Mouse (Mus musculus) olfactory bulb, adult 2 months (tissue): Measurements from ENCODE around the gene Kirrel2.

Source experiments
- CTCF ChIP-seq: fragments of 200-500 bp; IDR thresholded peaks from 2 replicates; pipeline ENCODE4 v1.5.1; 2012; ENCODE audit warnings: low read depth, mild to moderate bottlenecking, low read length, moderate library complexity; ENCODE audit not compliant: insufficient read depth
- POLR2A ChIP-seq: fragments of 200-500 bp; IDR thresholded peaks from 2 replicates; pipeline ENCODE4 v1.6.1; 2012; ENCODE audit warnings: mild to moderate bottlenecking, low read depth, low read length, moderate library complexity; ENCODE audit not compliant: insufficient read depth

- TF ChIP-seq POLR2A (no peak), CTCF (no peak)
These were observed at the start of gene Kirrel2, which contains the start of gene Nphs1 for GRCm38 (mm10) chr7:30457629-30458330.
